Mouse (Mus musculus): ENCODE measurements around the gene Cd200r2.

DNA sequence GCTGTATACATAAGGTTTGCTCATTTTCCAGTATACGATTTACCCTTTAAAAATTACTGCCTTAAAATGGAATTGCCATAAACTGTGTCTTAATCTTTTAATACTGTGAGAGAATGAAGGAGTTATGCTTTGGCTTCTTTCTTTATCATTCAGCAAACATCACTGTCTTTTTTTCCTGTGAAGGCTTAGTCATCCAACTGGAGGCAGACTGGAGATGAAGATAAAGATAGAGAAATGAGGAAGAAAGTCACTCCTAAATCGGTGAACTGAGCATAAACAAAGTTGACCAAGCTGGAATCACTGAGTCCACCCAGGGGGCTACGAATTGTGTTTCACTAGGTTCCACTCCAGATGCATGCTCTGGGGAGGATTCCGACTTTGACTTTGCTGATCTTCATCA is 46.4 kb upstream of the Cd200r2 start:
- no peak for TF ChIP-seq EP300 (optimal IDR thresholded peaks at IDR 0.05)
- no peak for TF ChIP-seq CTCF (IDR thresholded peaks at IDR 0.05; ENCODE audit: low read depth)
